Mouse (Mus musculus) left cerebral cortex, adult 2 months (tissue): ENCODE results near the gene Parg. TPM values are rescaled to one million over a fixed set of nuclear protein-coding genes. Genes with fewer than 3 reads are reported as not detected.

Experiments
- DNase-seq, 2 experiments: peaks; one replicate each; pipeline ENCODE4 v3.0.0; 2021 to 2022; ENCODE audit warnings: low spot score in 2 of 2, mixed read lengths in 1 of 2; ENCODE audit errors: extremely low spot score in 1 of 2
- H3K27ac ChIP-seq: fragments of 200-600 bp; 2 replicates; pipeline ENCODE4 v1.8.1; 2022
- H3K4me3 ChIP-seq: fragments of 200-600 bp; 2 replicates; pipeline ENCODE4 v1.8.1; 2022
- CTCF ChIP-seq: fragments of 200-600 bp; IDR thresholded peaks from 2 replicates; pipeline ENCODE4 v1.8.1; 2022; ENCODE audit warnings: antibody characterized with exemption, mild to moderate bottlenecking, moderate library complexity
- intact Hi-C: fragments of 180-260 bp; cut with DNase I; formaldehyde crosslinking; loops from one replicate; pipeline ENCODE4 v1.15.1; 2025
- long read RNA-seq, 2 experiments: library from polyadenylated mRNA; stranded (forward); transcript quantifications; one replicate each; pipeline ENCODE4 v2.0.0; 2021; ENCODE audit warnings: borderline mapping rate in 2 of 2
- total RNA-seq, 2 experiments: library from RNA; stranded (reverse); gene quantifications; 2 replicates each; pipeline ENCODE4 v1.2.3; 2021

Parg gene
- 10 to 100 TPM; 42.5 to 42.8 TPM for total RNA-seq
- long read RNA-seq, experiment 1, full-length matches to known transcripts: 63 of 80 reads
- long read RNA-seq, experiment 1, partial matches to known transcripts: 2 of 80 reads
- long read RNA-seq, experiment 1, other reads (novel, unspliced or antisense): 15 of 80 reads
- long read RNA-seq, experiment 2, full-length matches to known transcripts: 40 of 54 reads
- long read RNA-seq, experiment 2, partial matches to known transcripts: 4 of 54 reads
- long read RNA-seq, experiment 2, other reads (novel, unspliced or antisense): 10 of 54 reads

DNA sequence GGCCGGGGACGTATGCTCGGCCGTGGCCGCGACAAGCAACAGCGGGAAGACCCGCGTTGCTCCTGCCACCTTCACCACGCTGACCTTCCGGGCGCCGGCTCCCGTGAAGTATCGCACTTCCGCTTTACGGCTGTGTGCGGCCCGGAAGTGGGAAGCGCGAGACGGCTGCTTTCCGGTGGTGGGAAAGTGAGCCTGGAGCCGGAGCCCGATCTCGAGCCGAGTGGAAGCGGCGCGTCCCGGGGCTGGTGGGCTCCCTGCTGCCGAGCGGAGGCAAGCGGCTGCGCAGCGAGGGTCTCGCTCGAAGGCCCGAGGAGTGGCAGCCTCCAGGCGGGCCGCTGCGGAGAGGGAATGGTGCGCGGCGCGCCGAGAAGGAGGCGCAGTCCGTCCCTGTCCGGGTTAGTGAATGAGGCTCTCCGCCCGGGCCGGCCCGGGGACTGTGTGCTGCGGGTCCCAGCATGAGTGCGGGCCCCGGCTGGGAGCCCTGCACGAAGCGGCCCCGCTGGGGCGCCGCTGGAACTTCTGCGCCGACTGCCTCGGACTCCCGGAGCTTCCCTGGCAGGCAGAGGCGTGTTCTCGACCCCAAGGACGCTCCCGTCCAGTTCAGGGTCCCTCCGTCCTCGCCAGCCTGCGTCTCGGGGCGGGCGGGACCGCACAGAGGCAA is at the start of gene Parg, which contains the start of gene Timm23:
TSS of gene Parg (plus strand) at position 159 of the 661 bp plus-strand sequence.
TSS of gene Timm23 (minus strand) at position 108 of the 661 bp plus-strand sequence.
- intact Hi-C loops: no loop called here
- Histone ChIP-seq H3K4me3 (peak within 1 kb of the TSS; percentile 93), H3K27ac (peak within 1 kb of the TSS; percentile 70)
- no peak for TF ChIP-seq CTCF
- peak; percentile 90 for DNase-seq

DNA sequence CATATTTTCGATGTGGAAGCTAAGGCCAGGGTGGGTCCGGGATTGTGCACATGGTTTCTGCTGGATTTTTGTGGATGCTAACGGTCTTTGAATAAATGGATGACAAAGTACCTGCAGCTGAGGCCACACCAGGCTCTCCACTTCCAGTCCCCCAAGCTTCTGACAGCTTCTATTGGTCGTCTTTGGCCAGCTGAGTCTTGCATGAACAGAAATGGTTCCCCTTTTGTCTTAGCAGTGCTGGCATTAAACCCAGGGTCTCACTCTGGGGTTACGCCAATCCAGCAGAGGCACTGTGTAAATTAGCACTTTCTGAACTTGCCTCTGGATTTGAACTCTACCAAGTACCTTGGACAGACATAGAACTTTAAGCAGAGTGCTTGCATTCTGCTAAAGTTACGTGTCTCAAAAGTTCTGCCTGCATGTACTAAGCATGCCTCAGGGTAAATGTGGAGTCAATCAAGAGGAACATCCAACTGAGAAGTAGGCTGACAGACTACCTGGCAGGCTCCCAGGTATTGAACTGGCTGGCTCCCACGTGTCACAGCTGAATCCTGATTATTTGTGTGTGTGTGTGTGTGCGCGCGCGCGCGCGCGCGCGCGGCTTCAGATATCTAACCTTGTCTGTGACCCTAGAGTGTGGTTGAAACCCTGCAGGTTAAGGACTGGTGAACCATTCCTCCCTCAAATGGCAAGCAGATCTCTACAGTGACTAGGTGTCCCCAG is 49.3 kb upstream of the Parg start:
- intact Hi-C loops: no loop called here
- no peak for DNase-seq
- H3K4me3 ChIP-seq: no peak overlapping the region
- H3K27ac ChIP-seq: no peak overlapping the region
- no peak for TF ChIP-seq CTCF

DNA sequence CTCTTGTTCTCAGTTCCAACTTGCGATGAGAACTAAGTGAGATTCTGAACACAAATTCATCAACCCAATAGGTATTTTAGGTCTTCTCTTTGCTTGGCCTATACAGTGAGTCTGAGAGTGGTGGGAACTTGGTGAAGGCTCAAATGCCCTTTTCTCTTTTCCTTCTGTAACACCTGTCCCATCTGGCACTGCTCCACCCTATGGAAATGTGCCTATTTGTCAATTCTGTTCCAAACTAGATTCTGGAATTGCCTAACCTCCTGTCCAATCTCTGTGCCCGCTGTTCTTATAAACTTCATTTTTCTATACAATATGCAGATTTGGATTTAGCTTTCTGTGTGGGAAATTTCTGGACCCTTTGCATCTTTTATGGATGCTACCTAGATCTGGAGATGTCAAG is 48.6 kb upstream of the Parg start:
- DNase-seq: no peak
- no peak for TF ChIP-seq CTCF
- no peak overlapping the region for H3K27ac ChIP-seq
- H3K4me3 ChIP-seq: no peak overlapping the region
- intact Hi-C loops: no loop called here

DNA sequence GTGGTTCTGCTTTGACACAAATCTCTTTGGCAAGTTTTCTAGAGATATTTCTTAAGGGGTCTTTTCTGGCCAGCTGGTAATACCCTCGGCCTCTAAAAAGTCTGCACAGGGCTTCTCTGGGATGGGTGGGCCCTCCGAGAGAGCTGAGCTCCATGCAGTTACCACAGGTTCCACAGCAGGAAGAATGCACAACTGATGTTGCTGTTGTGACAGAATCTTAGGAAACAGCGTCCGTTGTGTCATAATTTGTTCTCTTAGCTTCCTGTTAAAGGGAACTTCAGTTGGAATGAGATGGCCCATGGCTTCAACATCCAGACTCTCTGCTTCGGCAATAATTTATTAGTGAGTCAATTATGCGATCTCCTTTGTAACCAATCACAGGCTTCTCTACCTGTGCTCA is 47.0 kb upstream of the Parg start:
- intact Hi-C loops: no loop called here
- H3K4me3 ChIP-seq: no peak overlapping the region
- TF ChIP-seq CTCF: no peak
- H3K27ac ChIP-seq: no peak overlapping the region
- DNase-seq: no peak

DNA sequence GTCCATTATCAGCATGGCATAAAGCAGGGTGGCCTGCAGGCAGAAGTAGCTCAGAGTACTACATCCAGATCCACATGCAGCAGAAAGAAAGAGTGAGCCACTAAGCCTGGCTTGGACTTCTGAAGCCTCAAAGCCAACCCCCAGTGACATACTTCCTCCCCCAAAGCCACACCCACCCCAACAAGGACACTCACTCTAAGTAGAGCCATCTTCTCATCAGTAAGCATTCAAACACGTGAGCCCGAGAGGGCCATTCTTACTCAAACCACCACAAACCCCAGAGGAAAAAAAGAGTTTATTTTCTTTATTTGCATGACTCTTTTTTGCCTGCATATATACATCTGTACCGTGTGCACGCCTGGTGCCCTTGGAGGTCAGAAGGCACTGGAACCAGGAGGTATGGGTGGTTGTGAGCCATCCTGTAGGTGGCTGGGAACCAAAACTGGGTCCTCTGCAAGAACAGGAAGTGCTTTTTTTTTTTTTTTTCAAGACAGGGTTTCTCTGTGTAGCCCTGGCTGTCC is 42.5 kb upstream of the Parg start:
- no peak for DNase-seq
- intact Hi-C loops: no loop called here
- Histone ChIP-seq H3K27ac (peak overlapping the region; percentile 92), H3K4me3 (peak overlapping the region; percentile 94)
- no peak for TF ChIP-seq CTCF

DNA sequence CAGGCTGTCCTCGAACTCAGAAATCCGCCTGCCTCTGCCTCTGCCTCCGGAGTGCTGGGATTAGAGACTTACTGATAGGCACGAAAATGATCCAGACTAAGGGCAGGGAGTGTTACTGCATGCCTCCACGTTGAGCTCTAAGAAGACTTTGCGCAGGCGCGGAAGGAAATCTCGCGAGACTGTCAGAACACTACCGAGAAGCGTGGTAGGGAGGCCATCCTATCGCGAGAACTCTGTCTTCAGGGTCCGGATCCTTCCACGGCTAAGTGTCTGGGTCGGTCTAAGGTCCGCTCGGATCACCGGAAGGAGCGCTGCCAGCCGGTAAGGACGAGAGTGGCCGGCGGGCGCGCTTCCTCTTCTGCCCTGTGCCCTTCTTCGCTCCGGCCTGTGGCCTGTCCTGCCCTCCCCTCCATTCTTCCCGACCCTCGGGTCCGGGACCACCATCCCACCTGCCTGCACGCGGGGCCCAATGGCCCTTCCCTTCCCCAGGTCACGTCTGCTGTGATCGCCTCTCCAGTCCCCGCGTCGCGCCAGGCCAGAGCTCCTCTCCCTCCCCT is 42.0 kb upstream of the Parg start, which contains the start of gene Ncoa4:
TSS of gene Ncoa4 (plus strand) at position 176 of the 557 bp plus-strand sequence.
- DNase-seq: peak; percentile 98
- TF ChIP-seq CTCF: peak; percentile 37
- peak within 1 kb of the TSS; percentile 92 for H3K27ac ChIP-seq
- intact Hi-C loops: no loop called here
- peak within 1 kb of the TSS; percentile 94 for H3K4me3 ChIP-seq

DNA sequence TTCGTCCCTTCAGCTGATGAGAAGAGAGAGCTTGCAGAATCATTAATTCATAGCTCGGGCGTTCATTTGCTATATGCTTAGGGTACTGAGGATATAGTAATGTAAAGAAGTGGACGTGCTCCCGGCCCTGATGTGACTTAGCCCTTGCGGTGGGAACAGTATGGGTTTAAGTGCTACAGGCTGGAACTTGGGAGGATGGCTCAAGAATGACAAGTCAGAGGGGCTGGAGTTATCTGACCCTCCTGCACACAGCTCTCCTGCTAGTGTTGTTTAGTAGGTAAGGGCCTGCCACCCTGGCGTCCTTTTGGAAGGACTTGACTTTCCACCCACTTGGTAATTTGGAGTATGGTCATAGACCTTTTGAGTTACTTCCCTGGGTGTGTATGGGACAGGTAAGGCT is 41.2 kb upstream of the Parg start:
- DNase-seq: no peak
- Histone ChIP-seq H3K4me3 (peak overlapping the region; percentile 94), H3K27ac (peak overlapping the region; percentile 92)
- intact Hi-C loops: no loop called here
- no peak for TF ChIP-seq CTCF

DNA sequence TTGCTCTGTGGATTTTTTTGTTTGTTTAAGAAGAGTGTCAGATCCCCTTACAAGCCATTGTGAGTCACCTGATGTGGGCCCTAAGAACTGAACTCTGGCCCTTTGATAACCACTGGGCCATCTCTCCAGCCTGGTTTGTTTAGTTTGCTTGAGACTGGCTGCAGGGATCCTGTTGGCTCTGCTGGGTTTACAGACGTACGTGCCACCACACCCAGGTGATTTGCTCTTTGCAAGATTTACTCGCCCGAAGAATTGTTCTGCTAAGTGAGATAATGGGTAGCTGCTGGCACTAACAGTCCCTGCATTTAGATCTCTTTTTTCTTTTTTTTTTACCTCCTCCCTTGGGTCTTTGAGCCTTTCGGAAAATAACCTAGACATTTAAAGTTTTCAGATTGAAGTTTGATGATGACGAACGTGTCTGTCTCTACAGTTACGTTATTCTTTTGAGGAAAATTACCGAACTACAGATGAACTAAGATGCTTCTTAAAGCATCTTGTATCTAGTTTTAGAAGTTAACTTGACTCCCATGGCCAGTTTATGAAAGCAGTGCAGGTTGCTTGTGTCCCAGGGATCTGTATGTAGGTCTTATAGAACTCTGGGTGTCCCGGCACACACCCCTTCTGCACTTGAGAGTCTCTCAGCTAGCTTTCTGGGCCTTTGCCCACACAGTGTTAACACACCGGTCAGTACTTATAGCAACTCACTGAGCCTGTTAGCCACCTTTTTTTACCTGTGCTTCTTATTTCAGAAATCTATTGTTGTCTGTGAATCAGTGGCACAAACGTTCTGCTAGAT is 40.5 kb upstream of the Parg start:
- Histone ChIP-seq H3K4me3 (peak overlapping the region; percentile 94), H3K27ac (no peak overlapping the region)
- intact Hi-C loops: no loop called here
- TF ChIP-seq CTCF: no peak
- DNase-seq: no peak

DNA sequence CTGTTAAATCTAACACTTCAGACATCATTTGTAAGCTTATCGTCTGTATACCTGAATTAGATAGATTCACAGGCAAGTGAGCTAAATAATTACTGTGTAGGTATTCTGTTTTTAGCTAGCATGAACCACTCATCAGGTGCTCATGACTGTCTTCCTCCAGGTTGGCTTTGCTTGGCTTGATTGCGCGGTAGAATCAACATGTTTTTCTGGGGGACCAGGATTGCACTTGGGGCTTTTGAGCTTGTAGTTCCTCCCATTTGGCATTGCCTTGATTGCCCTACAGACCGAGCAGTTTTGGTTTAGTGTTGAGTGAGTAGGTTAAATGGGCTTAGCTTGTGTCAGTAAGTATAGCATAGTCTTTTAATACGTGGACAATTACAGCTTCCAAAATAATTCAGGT is 39.5 kb upstream of the Parg start:
- DNase-seq: no peak
- intact Hi-C loops: no loop called here

DNA sequence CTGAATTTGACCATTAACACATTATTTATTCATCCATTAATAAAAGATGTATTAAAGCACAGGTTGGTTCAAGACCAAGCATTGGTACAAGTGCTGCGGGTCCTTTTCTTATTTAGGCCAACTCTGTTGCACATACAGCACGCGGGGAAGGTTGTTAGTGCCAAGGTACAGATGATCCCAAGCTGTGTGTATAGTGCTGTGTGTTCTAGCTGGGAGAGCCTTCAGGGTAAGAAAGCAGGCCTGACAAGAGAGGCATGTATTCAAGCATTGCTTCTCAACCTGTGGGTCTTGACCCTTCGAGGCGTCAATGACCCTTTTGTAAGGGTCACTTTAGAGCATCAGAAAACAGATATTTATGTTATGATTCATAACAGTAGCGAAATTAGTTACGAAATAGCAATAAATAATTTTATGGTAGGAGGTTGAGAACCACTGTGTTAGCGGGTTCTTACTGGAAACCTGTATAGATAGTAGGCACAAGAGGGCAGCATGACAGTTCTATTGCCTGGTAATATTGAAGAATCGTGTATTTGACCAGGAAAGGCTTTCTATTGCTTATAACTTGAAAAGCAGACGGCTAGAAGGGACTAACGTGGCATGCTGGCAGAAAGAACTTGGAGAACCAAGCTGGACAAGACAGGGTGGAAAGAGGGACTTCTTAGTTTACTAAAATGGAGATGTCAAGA is 38.4 kb upstream of the Parg start:
- intact Hi-C loops: no loop called here
- no peak; the same call in 1 of the 2 replicates for TF ChIP-seq CTCF
- no peak overlapping the region for H3K4me3 ChIP-seq
- no peak overlapping the region for H3K27ac ChIP-seq
- DNase-seq: no peak

More for the DNA sequence above, 39.5 kb upstream of the Parg start:
- H3K4me3 ChIP-seq: no peak overlapping the region
- TF ChIP-seq CTCF: no peak
- no peak overlapping the region for H3K27ac ChIP-seq
